Mouse (Mus musculus) thymus, postnatal 25 days (tissue): Measurements from ENCODE around the gene Hspe1.
"Not testable (repeated sequence)": the region's sequence is repeated elsewhere in the genome, so short reads cannot be mapped to it uniquely, and the experiment has no call there.

Experiments used
- DNase-seq: peaks from one replicate; pipeline ENCODE4 v3.0.0; 2022

Gene Hspe1

DNA sequence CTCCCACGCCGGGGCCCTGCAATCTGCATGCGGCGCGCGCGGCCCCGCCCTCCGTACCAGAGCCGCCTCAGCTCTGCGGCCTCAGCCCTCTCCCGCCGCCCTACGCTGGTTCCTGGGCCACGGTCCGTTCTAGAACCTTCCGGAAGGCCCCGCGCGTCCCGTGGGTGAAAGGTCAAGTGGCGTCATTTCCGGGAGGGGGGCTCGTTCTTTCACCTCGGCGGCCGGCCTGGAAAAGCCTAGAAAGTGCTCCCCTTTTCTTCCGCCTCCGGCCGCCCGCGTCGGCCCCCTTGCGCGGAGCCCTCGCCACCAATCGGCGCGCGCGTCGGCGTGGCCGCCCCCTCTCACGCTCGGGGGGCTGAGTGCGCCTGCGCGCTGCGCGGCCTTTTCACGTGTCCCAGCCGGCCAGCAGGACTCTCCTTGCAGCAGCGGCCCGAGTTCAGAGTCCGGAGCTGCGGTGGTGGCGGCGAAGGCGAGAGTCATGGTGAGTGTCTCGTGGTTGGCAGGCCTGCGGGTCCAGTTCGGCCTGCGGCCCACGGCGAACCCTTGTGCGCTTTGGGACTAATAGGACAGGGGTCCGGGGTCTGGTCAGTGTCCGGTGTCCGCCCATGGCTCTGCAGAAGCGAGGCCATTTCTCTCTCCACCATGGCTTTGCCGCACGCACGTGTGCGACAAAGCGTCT lies at the start of gene Hspe1, which contains the start of gene Hspd1:
TSS of gene Hspe1 (plus strand) at position 201 of the 679 bp plus-strand sequence.
TSS of gene Hspd1 (minus strand) at position 312 of the 679 bp plus-strand sequence.
- DNase-seq: peak; percentile 98

DNA sequence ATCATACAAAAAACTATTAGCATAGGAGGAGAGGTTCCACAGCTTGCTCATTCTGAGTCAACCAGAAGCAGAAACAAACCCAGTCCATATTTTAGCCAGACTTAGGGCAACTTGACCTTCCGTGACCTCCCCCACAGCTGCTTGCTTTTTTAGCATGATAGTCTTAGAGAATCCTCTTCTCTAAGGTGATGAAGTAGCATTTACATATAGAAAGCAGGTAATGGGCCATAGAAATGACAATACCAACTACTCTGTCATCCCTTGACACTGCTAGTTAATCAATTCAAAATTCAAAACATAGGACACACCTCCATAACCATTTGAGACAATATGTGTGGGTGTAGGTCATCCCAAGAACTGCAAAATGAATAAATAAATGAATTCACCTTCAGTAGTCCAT lies 48.0 kb upstream of the Hspe1 start:
- DNase-seq: no peak

DNA sequence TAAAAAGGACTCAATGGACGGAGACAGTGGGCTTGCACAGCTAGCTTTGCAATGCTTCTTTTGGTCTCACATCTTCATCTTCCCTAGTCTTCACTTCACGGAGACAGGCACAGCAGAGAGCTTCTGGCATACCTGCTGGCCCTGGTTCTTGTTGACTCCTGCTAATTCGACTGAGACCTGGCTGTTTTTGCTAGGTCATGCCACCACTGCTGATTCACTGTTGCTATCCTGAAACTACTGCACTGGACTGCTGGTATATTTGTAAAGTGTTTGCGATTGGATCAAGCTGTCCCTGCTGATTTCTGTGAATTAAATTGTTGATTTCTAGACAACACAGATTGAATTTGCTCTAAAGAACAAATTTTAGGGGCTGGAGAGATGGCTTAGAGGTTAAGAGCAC lies 46.2 kb upstream of the Hspe1 start:
- DNase-seq: no peak

DNA sequence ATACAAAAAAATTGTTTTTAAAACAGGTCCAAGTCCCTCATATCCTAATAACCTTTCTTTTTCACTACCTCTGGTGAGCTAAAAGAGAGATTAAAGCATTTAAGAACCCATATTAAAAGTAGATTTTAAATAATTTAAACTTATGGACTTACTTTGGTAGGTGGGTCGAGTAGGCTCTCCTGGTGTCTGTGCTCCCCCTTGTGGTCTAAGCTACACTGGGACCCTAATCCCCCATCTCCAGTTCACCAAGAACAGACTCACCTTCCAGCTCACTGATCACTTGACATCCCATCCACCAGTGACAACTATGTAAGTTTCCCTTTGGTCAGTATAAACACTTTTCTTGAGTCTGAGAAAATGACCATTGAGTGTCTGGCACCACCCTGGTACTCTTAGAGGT lies 45.7 kb upstream of the Hspe1 start:
- peak; percentile 36 for DNase-seq

DNA sequence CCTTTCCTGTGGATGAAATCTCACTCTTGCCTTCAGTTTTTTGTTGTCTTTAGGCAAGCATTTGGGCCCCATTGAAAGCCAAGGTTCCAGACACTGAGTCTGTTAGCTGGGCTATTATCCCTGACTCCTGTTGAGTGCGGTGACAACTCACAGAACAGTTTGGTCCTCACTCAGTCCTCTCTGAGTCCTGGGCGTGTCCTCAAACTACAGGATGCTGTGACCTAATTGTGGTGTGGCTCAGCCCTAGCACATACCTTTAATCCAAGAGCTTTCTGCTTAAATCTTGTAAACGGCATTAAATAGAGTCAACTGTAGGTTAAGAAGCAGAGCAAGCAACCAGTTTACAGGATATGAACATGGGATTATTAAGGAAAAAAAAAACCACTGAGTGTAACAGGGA lies 44.8 kb upstream of the Hspe1 start:
- DNase-seq: no peak

DNA sequence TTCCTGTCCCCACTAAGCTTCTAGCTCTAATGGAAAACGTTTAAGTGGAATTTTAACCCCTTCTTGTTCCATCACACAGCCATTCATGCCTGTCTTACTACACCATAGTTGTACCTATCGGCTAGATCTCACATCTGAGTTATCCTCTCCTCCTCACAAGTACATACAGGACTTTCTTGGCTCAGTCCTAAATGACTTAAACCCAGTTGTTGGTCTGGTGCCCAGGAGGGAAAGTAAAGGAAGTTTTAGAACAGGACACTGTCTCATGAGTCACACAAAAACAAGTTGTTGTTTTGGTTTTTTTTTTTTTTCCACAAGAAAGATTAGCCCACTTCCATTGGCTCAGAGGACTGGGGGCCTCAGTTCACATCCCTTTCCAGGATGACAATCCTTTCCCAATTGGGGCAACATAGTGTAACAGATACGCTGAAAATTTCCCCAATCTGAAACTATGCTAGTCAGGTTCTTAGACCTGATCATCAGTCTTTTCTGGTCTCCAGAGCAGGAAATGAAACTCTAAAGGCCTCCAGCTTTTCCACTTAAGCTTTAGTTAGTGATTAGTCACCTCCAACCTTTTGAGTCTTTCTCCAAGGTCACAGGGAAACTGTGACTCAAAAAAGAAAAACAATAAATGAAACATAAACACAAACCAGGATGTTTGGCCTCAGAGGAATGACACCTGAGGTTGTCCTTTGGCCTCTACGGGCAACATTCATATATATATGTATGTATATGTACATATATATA lies 38.9 kb upstream of the Hspe1 start:
- no peak for DNase-seq

DNA sequence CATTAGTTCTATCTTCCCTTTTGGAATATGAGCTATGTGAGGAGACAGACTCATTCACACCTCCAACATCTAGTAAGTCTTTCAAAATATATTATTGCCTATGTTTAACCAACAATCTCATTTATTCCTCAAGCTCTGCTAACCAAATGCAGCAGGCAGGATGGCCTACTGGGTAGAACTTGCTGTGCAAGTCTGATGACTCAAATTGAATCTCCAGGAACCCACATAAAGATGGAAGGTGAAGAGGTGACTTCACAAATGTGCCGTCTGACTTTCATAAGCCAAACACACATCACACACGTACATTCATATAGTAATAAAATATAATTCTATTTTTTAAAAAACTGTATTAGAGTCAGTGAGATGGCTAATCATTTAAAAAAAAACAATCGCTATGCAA lies 36.3 kb upstream of the Hspe1 start:
- no peak for DNase-seq

DNA sequence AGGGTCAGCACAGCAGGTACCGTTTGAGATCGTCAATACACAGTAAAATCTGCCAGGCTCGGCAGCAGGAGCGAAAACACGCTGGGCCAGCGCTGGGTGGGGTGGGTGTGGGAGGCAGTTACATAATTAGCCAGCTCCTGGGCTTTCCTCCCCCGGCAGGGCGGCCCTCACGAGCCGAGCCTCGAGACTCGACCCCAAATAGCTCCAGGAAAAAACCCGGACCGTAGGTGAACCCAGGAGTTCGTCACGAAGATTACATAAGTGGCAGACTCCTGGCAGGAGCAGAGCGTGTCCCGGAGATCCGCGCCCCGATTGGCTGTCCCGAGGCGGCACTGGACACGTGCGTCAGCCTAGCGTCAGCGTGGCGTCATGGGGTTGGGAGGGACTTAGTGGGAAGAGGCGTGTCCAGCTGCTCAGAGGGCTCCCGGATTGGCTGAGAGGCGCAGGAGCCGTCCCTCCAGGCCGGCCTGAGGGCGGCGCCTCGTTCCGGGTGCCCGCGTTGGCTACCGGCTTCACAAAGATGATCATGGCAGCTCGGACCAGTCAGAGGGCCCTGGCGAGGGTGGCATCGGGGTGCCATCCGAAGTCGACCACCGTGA lies 35.5 kb upstream of the Hspe1 start, which contains the start of gene Coq10b:
TSS of gene Coq10b (plus strand) at position 416 of the 599 bp plus-strand sequence.
- peak; percentile 99 for DNase-seq

DNA sequence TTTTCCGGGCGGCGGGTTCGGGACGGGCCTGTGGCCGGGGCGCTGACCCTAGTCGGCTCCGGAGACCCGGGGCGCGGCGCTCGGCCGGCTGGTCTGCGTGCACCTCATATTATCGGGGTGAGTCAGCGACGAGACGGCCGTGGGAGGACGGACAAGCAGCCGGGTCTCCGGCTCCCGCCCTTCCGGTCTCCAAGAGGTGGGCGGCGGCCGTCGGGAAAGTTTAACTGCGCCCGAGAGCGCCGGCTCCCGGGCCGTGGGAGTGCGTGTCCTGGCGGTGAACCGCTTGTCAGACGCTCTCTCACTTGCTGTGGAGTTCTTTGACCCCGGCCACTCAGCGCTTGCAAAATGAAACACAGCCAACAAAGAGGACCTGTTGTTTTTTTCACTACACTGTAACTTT lies 34.9 kb upstream of the Hspe1 start:
- DNase-seq: no peak

DNA sequence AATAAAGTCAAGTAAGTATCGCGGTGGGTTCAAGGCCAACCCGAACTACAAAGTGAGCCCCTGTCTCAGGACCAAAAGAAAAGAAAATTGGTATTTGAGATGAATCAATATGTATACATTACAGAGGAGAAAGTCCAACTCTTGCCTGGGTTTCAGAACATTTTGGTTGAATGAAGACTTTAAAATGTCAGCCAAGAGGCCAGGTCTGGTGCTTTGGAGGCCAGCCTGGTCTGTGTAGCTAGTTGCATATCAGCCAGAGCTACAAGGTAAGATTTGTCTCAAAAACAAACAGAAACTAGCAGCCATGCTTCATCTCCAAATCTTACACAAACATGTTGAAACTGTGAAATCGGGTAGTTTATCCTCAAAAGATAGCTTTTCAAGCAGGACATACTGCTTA lies 34.3 kb upstream of the Hspe1 start:
- no peak for DNase-seq

DNA sequence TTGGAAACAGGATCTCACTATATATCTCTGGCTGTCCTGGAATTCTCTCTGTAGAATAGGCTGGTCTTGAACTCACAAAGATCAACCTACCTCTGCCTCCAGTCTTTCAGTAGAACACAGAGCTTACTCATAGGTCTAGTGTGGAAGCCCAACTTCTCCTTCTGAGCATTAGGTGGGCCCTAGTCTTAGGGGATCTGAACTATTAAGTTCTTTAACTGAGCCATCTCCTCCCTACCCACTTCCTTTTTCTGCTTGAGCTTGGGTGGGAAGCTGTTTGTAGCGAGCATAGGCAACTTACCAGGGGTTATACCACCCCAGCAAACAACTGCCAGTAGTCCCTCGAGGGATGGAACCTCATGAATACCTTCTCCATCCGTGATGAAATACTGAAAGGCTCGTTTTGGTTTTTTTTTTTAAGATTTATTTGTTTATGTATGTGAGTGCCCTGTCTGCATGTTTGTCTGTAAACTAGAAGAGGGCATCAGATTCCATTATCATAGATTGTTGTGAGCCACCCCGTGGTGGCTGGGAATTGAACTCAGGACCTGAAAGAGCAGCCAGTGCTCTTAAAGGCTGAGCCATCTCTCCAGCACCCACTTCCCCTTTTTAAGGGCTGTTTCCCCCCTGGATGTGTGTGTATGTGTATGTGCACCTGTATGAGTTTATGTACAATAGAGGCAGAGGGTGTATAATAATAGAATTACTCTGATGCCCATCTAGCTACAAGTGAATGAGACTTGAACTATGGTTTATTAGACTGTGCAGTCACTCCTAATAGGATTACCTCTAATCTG lies 32.4 kb upstream of the Hspe1 start:
- no peak for DNase-seq

DNA sequence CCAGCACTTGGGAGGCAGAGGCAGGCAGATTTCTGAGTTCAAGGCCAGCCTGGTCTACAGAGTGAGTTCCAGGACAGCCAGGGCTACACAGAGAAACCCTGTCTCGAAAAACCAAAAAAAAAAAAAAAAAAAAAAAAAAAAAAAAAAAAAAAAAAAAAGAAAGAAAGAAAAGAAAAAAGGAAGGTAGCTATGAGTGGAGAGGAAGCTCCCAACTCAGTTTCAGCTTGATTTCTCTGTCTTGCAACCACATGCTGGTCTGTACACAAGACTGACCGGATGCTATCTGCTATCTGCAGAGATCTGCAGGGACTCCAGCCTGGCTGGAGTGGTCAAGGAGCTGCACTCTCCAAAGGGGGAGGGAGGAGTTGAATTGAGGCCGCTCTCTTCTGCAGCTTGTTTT lies 29.5 kb upstream of the Hspe1 start:
- DNase-seq: not testable (repeated sequence)

DNA sequence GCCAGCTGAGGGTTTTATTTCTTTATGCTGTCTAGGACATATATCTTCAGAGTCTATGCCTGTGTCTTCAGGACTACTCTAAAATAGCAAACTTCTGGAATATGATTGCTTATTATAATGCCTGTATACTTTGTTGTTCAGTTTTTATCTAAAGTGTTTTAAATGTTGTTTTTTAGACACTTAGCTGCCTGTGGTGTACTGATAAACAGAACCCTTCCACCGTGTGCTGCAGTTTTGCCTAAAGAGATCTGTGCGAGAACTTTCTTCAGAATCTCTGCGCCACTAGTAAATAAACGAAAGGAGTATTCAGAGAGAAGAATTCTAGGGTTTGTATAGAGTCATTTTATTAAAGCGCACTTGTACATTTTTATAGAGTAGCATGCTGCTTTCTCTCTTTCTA lies 26.8 kb upstream of the Hspe1 start:
- DNase-seq: no peak

DNA sequence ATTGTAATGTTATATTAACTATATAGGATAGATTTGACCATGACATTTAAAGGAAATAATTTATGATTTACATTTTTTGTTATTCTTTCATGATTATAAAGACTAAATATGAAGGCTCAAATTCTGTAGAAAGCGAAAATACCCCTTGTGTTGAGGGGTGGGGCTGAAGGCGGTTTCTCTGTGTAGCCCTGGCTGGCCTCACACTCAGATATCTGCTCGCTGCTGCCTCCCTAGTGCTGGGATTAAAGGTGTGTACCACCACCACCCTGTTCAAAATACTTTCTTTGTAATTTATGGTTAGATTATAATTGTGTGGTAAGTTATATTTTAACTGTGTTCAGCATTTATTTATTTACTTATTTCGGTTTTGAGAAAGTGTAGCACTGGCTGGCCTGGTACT lies 26.2 kb upstream of the Hspe1 start:
- no peak for DNase-seq

DNA sequence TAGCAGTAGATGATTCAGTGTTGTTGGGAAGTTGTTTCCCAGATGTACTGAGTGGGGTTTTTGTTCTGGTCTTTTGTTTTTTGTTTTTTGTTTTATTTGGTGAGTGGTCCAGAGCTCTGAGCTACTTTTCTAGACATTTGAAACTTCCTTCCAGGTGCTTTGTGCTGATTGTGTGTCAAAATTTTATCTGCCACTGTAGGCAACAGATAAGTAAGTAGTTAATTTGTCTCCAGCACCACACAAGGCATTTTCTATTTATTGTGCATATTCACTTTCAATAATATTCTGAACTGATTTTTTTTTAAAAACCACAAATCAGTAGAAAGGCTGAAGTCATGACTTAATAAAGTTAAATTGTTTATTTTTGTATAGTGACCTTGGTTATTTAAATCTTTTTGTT lies 15.6 kb upstream of the Hspe1 start:
- DNase-seq: not testable (repeated sequence)

DNA sequence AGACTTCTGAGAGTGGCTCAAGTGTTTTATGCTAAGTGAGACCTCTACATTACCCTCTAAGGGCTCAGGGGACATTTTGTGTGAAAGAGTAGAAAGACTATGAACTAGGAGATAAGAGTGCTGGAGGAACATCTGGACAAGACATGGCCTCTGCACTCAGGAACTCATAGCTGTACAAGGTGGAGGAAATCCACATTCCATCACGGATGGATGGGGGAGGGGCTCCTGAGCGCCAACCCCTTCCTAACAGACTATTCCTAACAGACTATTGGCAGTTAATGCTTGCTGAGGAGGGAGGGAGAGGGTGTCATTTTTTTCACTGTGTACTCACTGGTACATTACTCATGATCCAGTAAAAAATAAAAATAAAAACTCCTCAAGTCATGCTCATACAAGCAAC lies 13.2 kb upstream of the Hspe1 start:
- no peak for DNase-seq

DNA sequence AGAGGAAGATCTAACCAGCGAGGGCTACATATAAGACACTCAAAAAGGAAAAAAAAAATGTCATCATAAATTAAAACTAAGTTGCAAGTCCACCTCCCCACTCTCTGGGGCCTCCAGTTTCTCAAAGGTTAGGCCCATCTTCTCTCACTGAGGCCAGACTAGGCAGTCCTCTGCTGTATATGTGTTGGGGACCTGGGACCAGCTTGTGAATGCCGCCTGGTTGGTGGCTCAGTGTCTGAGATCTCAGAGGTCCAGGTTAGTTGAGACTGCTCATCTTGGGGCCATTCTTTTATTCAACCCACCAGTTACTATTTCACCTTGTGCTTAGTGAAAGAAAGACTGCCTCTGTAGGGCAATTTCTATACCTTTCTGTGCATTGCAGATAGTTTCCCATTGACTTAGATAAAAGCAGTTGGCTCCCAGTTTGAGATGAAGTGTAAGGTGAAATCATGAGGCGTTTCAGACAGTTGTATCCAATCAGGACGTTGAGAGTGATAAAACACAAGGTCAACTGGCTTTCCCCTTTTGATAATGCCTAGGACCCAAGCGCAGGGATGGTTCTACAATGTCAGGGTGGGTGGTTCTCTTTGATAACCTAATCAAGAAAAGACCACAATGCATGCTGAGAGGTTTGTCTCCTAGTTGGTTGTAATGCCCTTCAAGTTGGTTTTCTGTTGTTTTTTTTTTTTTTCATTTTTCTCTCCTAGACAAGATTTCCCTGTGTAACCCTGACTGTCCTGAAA lies 12.1 kb upstream of the Hspe1 start:
- DNase-seq: no peak

DNA sequence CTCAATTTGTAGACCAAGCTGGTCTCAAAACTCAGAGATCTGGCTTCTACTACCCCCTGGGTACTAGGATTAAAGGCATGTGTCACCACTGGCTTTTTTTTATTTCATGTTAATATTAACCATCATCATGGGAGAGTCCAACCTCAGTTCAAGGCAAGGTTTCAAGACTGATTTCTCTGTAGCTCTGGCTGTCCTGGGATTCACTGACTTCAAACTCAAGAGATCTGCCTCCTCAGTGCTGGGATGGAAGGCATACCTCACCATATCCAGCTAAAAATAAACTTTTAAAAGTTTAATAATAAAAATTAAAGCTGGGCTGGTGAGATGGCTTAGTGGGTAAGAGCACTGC lies 11.6 kb upstream of the Hspe1 start:
- DNase-seq: no peak

DNA sequence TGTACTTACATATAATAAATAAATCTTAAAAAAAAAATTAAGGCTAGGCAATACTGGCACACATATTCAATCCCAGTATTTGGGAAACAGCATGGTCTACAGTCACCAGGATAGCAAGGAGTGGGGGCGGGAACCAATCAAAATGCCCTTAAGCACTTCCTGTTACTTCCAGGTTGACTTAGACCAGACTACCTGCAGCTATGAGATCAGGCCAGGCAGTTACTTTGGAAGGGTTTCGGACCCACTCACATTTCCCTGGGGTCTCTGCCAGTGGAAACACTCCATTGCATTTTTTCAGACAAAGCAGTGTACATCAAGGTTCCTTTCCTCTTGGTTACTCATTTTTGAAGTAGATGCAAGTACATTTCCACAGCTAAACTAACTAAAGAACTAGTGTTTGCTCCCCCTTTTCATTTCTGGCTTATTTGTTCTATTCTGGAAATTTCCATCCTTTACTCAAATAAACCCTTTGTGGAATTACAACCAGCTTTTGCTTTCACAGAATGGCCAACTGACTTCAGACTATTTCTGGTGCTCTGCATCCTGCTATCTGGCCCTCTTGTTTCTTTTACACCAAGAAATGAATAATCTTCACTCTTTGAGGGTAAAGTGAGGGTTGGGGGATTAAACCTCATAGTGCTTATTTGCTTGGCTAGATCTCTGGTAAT lies 10.9 kb upstream of the Hspe1 start:
- no peak for DNase-seq

DNA sequence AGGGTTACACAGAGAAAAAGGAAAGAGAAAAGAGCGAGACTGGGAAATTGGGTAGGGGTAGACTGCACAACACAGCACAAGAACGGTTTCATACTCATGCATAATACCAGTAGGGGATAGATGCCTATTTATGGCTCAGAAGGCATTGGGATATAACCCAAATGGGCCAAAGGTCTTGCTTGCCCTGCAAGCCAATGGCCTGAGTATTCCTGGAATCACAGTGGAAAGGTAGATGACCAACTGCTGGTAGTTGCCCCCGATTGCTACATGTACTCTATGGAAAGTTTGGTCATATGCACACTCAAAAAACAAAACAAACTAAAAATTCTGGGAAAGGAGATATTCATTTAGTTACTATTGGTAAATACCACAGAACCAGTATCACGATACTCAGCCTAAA lies 8.3 kb upstream of the Hspe1 start:
- no peak for DNase-seq

DNA sequence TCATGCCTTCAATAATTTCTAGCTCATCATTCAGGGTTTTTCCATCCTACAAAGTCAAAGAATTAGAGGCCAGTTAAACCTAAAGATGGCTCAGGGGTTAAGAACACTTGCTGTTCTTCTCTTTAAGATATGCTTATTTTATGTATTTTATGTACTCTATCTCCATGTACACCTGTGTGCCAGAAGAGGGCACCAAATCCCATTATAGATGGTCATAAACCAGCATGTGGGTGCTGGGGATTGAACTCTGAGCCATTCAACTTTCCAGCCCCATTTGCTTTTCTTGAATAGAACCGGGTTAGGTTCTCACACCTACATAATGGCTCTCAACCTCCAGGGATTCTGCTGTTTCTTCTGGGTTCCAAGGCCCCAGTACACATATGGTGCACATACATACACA lies 5.8 kb upstream of the Hspe1 start:
- DNase-seq: no peak

DNA sequence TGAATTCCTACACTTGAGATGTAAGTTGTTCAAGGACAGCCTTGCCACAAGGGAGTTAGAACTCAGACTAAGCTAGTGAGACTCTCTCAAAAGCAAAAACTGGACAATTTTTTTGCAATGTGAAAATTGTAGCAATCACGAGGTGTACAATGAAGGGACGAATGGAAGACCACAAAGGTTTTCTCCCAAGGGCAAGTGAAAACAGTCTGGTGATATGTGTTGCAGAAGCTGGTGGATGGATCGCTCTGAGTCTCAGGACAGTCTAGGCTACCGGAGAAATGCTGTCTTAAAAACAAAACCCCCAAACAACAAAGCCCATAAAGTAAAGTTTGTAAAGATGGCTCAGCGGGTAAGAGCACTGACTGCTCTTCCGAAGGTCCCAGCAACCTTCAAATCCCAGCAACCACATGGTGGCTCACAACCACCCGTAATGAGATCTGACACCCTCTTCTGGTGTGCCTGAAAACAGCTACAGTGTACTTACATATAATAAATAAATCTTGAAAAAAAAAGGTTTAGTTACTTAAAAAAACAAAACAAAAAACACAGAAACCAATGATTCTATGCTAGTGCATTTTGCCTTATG lies 2.1 kb upstream of the Hspe1 start:
- DNase-seq: no peak
